Mouse (Mus musculus) liver, adult 2 months (tissue): ENCODE data around the gene Wdr37. TPM values are rescaled to one million over a fixed set of nuclear protein-coding genes. Genes with fewer than 3 reads are reported as not detected.

Experiments
- DNase-seq: peaks from one replicate; pipeline ENCODE4 v3.0.0-alpha.2; 2011; ENCODE audit warnings: low read depth, low spot score; ENCODE audit errors: extremely low read depth
- H3K27ac ChIP-seq: fragments of 200-500 bp; replicated peaks from 2 replicates; pipeline ENCODE4 v1.5.1; 2012; ENCODE audit warnings: low read depth, mild to moderate bottlenecking, control low read depth, inconsistent platforms, low read length; ENCODE audit not compliant: insufficient read depth
- H3K27me3 ChIP-seq: fragments of 200-500 bp; 2 replicates; pipeline ENCODE4 v1.6.1; 2012; ENCODE audit warnings: mild to moderate bottlenecking, moderate library complexity, low read length, inconsistent platforms; ENCODE audit not compliant: control insufficient read depth, insufficient read depth
- H3K36me3 ChIP-seq: fragments of 200-500 bp; 2 replicates; pipeline ENCODE4 v1.6.1; 2012; ENCODE audit warnings: low read length, inconsistent platforms; ENCODE audit not compliant: control insufficient read depth, insufficient read depth
- H3K4me1 ChIP-seq: fragments of 200-500 bp; 2 replicates; pipeline ENCODE4 v1.6.1; 2011; ENCODE audit warnings: low read length; ENCODE audit not compliant: control insufficient read depth, insufficient read depth
- H3K4me3 ChIP-seq: fragments of 200-500 bp; 2 replicates; pipeline ENCODE4 v1.5.1; 2011; ENCODE audit warnings: low read depth, mild to moderate bottlenecking, control low read depth, low read length, moderate library complexity; ENCODE audit not compliant: insufficient read depth
- H3K79me2 ChIP-seq: fragments of 200-500 bp; 2 replicates; pipeline ENCODE4 v1.6.1; 2012; ENCODE audit warnings: inconsistent platforms, mild to moderate bottlenecking, low read length, moderate library complexity; ENCODE audit not compliant: control insufficient read depth, insufficient read depth
- H3K9ac ChIP-seq: fragments of 200-500 bp; 2 replicates; pipeline ENCODE4 v1.6.1; 2012; ENCODE audit warnings: low read depth, mild to moderate bottlenecking, control low read depth, inconsistent platforms, low read length
- CTCF ChIP-seq: fragments of 200-500 bp; IDR thresholded peaks from 2 replicates; pipeline ENCODE4 v1.5.1; 2011; ENCODE audit warnings: low read depth, low read length, control low read depth
- POLR2A ChIP-seq: fragments of 200-500 bp; IDR thresholded peaks from 2 replicates; pipeline ENCODE4 v1.6.1; 2011; ENCODE audit warnings: low read length, control low read depth; ENCODE audit not compliant: insufficient read depth; ENCODE audit errors: extremely low read depth
- WGBS: fragments of 180-500 bp; shearing (Covaris S2); methylation state at CpG from one replicate; pipeline ENCODE4 v1.1.7; 2018; 5-methylcytosine and 5-hydroxymethylcytosine counted together
- polyA plus RNA-seq: library from polyadenylated mRNA; depleted of rRNA; stranded (reverse); fragments of >200 nt; gene quantifications from 2 replicates; pipeline ENCODE4 v1.2.3, GENCODE M21; 2012
- total RNA-seq: library from RNA; depleted of rRNA; stranded (reverse); fragments of >200 nt; gene quantifications from 2 replicates; pipeline ENCODE4 v1.2.3, GENCODE M21; 2014

Gene Wdr37
- total and polyA plus RNA-seq, 2 experiments: 5.1 to 8.4 TPM

GRCm38 (mm10) chr13:8881611-8882010 is 9.9 kb upstream of the Wdr37 start:
- Histone ChIP-seq H3K36me3 (no peaks in the 10 kb centered on the region), H3K9ac (no peak overlapping the region), H3K79me2 (no peaks in the 10 kb centered on the region), H3K27ac (no peak overlapping the region), H3K27me3 (no peaks in the 10 kb centered on the region), H3K4me1 (peaks cover 3% of the 10 kb centered on the region), H3K4me3 (no peak overlapping the region)
- DNase-seq: no peak
- 78% methylated on average over 3 of the region's 3 CpGs for WGBS
- TF ChIP-seq POLR2A (no peak), CTCF (no peak)

DNA sequence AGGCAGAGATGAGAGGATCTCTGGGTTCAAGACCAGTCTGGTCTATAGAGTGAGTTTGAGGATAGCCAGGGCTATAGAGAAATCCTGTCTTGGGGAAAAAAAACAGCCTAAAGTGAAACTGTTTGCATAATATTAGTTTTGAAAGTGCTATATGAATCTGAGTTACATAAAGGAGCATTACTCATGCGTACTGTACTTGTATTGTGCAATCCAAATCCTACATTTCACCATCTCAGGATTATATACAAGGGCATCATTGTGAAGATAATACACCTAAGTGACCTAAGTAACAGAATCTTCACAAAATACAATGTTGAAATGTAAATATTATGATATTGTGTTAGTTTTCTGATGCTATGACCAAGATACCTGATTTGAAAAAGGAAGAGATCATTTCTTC is 2.1 kb upstream of the Wdr37 start:
- TF ChIP-seq POLR2A: no peak
- no peak for TF ChIP-seq CTCF
- Histone ChIP-seq H3K27me3 (no peaks in the 10 kb centered on the region), H3K4me1 (peaks cover 6% of the 10 kb centered on the region; the same call in 1 of the 2 replicates), H3K9ac (no peak overlapping the region), H3K4me3 (no peak overlapping the region), H3K79me2 (peaks cover 5% of the 10 kb centered on the region; the same call in 1 of the 2 replicates), H3K36me3 (no peaks in the 10 kb centered on the region), H3K27ac (no peak overlapping the region)
- WGBS: 91% methylated on average over 1 of the region's 1 CpGs
- no peak for DNase-seq

DNA sequence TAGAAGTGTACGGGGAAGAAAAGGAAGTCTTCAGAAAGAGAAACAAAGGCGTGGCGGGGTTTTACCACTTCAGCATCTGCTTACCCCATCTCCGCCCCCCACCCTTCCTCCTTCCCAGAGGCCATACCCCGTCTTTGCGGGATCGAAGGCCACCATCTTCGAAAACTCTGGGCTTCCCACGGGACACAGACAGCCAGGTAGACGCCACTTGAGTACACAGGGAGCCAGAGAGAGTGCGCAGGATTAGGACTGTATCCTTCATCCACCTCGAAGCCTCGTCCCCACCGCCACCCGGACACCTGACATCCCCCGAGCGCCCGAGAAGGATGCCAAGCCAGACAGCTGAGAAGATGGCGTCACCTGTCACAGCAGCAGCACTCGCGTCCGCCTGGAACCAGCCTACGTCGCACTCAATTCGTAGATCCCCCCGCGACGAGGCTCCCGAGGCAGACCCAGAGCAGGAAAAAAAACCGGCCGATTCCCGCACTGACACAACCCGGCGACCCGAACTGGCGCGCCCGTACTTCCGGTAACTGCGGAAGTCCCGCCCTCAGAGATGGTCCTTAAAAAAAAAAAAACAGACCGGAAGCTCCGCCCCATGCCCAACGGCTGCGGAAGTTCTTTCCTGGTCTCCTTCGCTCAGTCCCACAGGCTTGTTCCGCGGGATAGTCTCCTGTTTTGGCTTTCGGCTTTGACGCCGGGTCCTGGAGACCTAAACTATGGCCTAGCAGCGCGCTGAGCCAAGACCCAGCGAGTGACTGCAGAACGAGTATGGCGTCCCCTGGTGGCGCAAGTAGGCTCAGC is 997 bp downstream of the Wdr37 start:
- peak overlapping the region; percentile 79 for H3K4me3 ChIP-seq
- peak; percentile 91 for DNase-seq
- H3K36me3 ChIP-seq: no peaks in the 10 kb centered on the region
- H3K79me2 ChIP-seq: peaks cover 7% of the 10 kb centered on the region; the same call in 1 of the 2 replicates
- H3K9ac ChIP-seq: peak overlapping the region; percentile 94
- no peaks in the 10 kb centered on the region for H3K27me3 ChIP-seq
- under 1% methylated on average over 57 of the region's 57 CpGs for WGBS
- peaks cover 6% of the 10 kb centered on the region; the same call in 1 of the 2 replicates for H3K4me1 ChIP-seq
- peak overlapping the region; percentile 93 for H3K27ac ChIP-seq
- TF ChIP-seq POLR2A: peak; percentile 61
- peak; percentile 100 for TF ChIP-seq CTCF

DNA sequence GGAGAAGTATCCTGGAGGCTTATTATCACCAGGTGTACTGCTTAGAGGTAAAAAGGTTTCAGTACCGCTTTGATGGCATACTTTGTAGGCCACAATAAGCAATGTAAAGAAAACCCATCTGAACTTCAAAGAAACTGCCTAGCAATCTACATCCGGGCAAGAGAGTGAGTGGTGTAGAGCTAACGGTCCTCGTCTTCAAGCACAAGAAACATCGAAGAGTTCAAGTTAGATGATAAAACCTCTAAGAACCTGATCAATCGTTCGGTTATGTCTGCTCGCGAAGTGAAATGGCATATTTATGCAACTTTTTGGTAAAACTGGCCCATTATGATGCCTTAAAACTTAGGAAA is 1.6 kb downstream of the Wdr37 start:
- peak; percentile 29 for DNase-seq
- H3K4me1 ChIP-seq: peaks cover 6% of the 10 kb centered on the region; the same call in 1 of the 2 replicates
- H3K36me3 ChIP-seq: no peaks in the 10 kb centered on the region
- no peaks in the 10 kb centered on the region for H3K27me3 ChIP-seq
- TF ChIP-seq CTCF (no peak), POLR2A (no peak)
- H3K79me2 ChIP-seq: peaks cover 7% of the 10 kb centered on the region; the same call in 1 of the 2 replicates
- no peak overlapping the region for H3K27ac ChIP-seq
- H3K4me3 ChIP-seq: peak overlapping the region; percentile 79
- WGBS: under 1% methylated on average over 9 of the region's 9 CpGs
- peak overlapping the region; percentile 79 for H3K9ac ChIP-seq

GRCm38 (mm10) chr13:8869578-8870157 is 2.0 kb downstream of the Wdr37 start:
- Histone ChIP-seq H3K4me3 (peak overlapping the region; percentile 79; the same call in 1 of the 2 replicates), H3K79me2 (peaks cover 10% of the 10 kb centered on the region; the same call in 1 of the 2 replicates), H3K36me3 (no peaks in the 10 kb centered on the region), H3K4me1 (peaks cover 11% of the 10 kb centered on the region), H3K9ac (no peak overlapping the region), H3K27ac (no peak overlapping the region), H3K27me3 (no peaks in the 10 kb centered on the region)
- WGBS: 47% methylated on average over 5 of the region's 5 CpGs
- no peak for TF ChIP-seq POLR2A
- no peak for TF ChIP-seq CTCF
- DNase-seq: no peak
